Mouse (Mus musculus): Measurements from ENCODE around the gene Cdc73.
"Not testable (repeated sequence)": the region's sequence is repeated elsewhere in the genome, so short reads cannot be mapped to it uniquely, and the experiment has no call there.

Gene Cdc73

DNA sequence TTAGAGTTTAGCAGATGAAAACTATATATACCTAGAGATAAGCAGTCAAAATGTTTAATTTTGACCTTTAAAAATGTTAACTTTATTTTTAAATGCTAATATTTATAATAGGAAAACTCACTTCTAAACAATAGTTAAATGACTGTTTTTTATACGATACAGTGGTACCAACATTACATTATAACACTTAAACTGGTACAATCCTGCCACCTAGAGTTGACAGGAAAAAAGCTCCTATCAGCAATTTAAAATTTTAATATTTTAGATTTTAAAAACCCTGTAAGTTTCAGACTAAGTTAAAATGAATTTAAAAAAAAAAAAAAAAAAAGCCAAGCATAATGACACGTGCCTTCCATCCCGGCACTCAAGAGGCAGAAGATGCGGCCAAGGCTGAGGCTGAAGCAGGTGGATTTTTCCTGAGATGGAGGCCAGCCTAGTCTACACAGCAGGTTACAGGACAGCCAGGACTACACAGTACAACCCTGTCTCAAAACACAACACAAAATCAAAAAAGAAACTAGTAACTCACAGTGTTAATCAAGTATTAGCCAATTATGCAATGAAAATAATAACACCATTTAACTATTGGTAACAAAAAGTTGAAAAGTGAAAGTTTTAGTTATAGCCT, 26.8 kb downstream of the Cdc73 start:
- DNase-seq (ENCODE audit: low read depth, low spot score) = no peak

DNA sequence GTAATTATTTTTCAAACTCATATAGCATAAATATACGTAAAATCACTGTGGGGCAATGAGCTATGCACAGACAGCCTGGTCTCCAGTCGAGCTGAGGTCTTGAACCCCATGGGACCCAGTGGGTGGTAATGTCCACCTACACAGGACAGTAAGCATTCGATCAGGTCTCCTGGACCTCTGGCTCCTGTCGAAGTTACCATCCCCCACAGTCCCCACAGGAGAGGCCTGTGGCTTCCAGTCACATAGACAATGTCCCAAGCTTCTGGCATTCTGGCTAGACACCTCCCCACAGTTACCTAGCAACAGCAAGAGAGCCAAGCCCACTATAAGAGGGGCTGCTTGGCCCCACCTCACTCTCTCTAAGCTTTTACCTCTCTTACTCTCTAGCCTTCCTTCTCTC, 37.9 kb downstream of the Cdc73 start:
- DNase-seq (ENCODE audit: low read depth, low spot score) = not testable (repeated sequence)

GRCm38 (mm10) chr1:143663197-143663596, 39.5 kb downstream of the Cdc73 start:
- DNase-seq (ENCODE audit: low read depth, low spot score) = no peak

GRCm38 (mm10) chr1:143653646-143654045, 49.0 kb downstream of the Cdc73 start:
- no peak for DNase-seq (ENCODE audit: low read depth, low spot score)

DNA sequence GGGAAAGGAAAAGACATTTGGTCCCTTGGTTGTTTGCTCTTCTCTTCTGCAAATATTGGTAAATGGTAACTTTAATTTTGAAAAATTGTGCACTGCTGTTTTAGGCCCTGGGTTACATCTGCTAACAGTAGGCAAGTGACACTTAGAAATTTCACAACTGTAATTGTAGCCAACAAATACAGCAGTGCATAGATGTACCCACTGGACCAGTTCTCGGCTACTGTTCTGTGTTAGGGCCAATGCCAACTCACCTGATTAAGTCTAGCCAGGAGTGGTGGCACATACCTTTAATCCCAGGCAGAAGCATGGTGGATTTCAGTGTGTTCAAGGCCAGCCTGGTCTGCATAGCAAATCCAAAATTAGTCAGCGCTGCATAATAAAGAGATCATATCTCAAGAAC, 52.4 kb downstream of the Cdc73 start:
- DNase-seq (ENCODE audit: low read depth, low spot score) = no peak

DNA sequence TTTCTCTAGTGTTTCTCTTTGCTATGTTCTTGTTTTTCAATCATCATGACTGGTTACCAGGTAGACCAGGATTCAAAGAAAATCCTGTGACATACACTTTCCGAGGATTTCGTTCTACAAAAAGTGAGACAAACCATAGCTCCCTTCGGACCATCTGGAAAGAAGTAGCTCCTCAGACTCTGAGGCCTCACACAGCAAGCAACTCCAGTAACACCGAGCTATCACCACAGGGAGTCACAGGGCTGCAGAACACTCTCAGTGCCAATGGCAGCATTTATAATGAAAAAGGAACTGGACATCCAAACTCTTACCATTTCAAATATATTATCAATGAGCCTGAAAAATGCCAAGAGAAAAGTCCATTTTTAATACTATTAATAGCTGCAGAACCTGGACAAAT, 56.5 kb downstream of the Cdc73 start:
- no peak for DNase-seq (ENCODE audit: low read depth, low spot score)

GRCm38 (mm10) chr1:143645386-143645785, 57.3 kb downstream of the Cdc73 start:
- no peak for DNase-seq (ENCODE audit: low read depth, low spot score)

DNA sequence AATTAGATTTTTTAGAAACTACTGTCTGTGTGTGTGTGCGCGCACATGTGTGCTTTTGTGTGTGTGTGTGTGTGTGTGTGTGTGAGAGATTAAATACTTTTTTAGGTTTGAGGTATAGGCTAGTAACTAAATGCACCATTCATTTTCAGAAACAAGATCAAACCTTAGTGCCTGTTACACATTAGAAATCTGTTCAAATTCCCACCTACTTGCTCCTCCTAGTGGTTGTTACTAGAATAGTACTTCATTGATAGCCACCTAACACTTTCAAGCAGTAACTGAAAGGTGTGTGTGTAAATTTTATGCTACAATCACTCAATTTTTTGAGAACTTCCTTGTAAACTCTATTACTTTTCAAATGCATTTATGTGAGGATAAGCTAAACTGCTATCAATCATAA, 58.5 kb downstream of the Cdc73 start:
- peak; percentile 46 for DNase-seq (ENCODE audit: low read depth, low spot score)

- peak; percentile 30 for DNase-seq (ENCODE audit: low read depth, low spot score)
These were observed 61.9 kb downstream of the Cdc73 start, which contains the start of gene B3galt2 for GRCm38 (mm10) chr1:143640650-143641407. Gene B3galt2 (plus strand): TSS chr1:143640664.

DNA sequence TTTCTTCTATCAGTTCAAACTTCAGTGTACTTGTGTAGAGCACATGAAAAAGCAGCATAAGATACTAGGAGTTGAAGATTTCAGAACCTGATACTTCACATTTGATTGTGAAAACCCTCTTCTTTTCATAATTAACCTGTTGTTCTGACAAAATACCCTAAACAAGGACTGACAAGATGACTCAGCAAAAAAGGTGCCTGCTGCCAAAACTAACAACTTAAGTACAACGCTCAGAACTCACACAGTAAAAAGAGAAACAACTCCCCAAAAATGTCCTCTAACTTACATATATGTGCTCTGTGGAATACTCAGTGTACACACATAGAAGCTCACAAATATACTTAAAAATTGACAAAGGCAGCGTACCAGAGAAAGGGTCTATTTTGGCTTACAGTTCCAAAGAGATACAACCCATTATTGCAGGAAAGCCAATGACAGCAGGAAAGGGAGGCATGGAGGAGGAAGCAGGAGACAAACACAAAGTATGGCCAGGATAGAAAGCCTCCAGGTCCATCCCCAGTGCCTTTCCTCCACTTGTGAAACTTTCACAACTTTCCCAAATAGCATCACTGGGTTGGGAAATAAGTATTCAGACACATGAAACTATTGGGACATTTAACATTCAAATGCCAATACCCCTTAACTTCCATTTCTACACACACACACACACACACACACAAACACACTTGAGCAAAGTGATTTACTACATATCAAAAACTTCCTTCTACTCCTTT, 69.7 kb downstream of the Cdc73 start:
- no peak for DNase-seq (ENCODE audit: low read depth, low spot score)

GRCm38 (mm10) chr1:143632361-143632760, 70.3 kb downstream of the Cdc73 start:
- DNase-seq (ENCODE audit: low read depth, low spot score) = no peak

GRCm38 (mm10) chr1:143631337-143631736, 71.4 kb downstream of the Cdc73 start:
- DNase-seq (ENCODE audit: low read depth, low spot score) = no peak

DNA sequence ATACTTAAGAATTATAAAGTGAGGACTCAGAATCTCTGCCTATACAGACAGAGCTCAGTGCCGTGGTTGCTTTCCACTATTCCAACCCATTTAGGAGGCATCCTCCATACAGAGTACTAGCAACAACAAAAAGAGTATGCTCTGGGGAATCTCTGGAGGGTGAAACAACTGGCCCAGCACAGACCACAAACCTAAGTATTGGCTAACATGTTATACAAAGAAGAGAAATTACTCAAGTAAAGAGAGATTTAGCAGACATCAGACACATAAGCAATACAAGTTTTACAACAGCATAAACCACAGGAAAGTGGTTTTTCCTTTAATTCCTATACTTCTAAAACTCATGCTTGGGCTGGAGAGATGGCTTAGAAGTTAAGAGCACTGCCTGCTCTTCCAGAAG, 80.1 kb downstream of the Cdc73 start:
- no peak for DNase-seq (ENCODE audit: low read depth, low spot score)

GRCm38 (mm10) chr1:143621930-143622329, 80.8 kb downstream of the Cdc73 start:
- no peak for DNase-seq (ENCODE audit: low read depth, low spot score)

DNA sequence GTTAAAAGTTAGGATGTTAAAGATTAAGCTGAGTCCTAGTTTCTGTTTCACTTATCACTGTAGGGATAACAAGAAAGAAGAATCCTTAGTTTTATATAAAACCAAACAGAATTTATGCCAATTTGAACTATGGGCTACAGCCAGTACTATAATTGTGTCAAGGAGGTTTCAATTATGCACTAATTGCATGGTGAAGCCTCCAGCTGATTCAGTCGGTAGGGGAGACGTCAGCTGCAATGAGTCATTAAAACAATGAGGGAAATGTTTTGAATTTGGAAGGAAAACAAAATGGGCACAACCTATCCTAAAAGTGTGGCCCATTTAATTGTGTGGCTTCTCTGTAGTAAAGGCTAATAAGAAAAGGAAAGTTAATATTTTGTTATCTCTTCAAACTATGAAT, 82.9 kb downstream of the Cdc73 start:
- no peak for DNase-seq (ENCODE audit: low read depth, low spot score)

- no peak for DNase-seq (ENCODE audit: low read depth, low spot score)
These were observed 89.8 kb downstream of the Cdc73 start for GRCm38 (mm10) chr1:143612901-143613300.

DNA sequence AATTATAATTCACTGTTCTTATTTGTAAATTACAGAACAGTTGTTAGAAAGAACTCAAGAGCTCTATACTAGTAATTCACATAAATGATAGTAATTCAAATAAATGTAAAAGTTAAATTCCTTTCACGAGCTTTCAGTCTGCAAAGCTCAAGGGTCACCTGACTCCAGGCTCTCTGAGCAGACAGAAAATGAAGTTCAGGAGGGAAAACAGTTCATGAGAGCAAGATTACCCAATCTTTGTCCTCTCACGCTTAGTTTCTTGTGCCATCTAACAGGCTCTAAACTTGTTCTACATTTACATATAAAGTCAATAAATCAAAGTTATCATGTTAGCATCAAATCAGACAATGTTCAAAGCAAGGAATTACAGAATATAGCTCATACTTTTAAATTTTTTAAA, 93.8 kb downstream of the Cdc73 start:
- DNase-seq (ENCODE audit: low read depth, low spot score) = no peak

DNA sequence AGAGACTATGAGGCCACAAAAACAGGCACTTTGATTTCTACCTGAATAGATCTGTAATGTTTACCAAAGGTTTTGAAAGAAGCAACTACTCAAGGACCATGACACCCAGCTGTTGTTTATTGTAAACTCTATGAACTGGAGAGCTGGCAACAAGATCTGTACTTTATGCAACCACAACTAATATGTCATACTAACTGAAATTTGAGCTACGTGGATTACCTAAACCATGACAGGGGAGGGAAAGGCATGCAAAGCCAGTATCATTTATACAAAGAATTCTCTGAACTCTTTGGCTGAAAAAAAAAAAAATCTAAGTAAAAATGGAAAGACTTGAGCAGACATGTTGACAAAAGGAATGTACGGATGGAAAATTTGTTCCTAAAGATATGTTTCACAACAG, 105.8 kb downstream of the Cdc73 start:
- DNase-seq (ENCODE audit: low read depth, low spot score) = no peak

- no peak for DNase-seq (ENCODE audit: low read depth, low spot score)
These were observed 125.7 kb downstream of the Cdc73 start for GRCm38 (mm10) chr1:143576824-143577543.

DNA sequence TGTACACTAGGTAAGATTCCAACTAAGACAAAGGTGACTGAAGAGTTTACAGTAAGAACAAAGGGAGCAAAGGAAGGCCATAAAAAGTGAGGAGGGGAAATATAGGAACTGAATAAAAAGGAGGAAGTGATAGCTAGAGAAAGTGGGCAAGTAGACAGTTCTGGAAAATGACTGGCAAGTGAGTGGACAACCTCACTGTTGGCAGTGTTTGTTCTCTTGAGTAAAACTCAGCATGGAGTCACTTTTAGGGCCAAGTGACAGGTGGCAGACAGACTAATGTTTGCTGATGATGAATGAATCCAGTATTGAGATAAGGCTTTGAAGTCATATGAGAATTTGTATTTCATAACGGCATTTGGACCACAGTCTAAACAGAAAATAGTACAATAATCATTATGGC, 144.5 kb downstream of the Cdc73 start:
- no peak for DNase-seq (ENCODE audit: low read depth, low spot score)

GRCm38 (mm10) chr1:143555533-143555932, 147.2 kb downstream of the Cdc73 start:
- no peak for DNase-seq (ENCODE audit: low read depth, low spot score)

GRCm38 (mm10) chr1:143554621-143555020, 148.1 kb downstream of the Cdc73 start:
- no peak for DNase-seq (ENCODE audit: low read depth, low spot score)

All from retina, postnatal 7 days (tissue).